ENCODE assay signal across 15 mouse cellular contexts in genomic region chr4:154269520-154269919, GRCm38 (mm10). TPM values are rescaled to one million over a fixed set of nuclear protein-coding genes. Genes with fewer than 3 reads are reported as not detected.
DNase-seq lines count a peak whose midpoint lies in the region; ATAC-seq lines count a peak whose summit lies in the region.
"Had no signal": no experiment of that assay in that cellular context is flagged by ENCODE, and none has a peak within 500 bp of the region (broad histone marks: within the 10 kb centered on the region; RNA-seq: fewer than 3 reads in every experiment).

No protein-coding gene starts in this region.

- H3K9ac ChIP-seq in heart, embryonic 16.5 days (ENCODE audit: low read length), result no peak overlapping the region
- no peak overlapping the region for H3K9ac ChIP-seq in heart, embryonic 12.5 days
- H3K9ac ChIP-seq in embryonic facial prominence, embryonic 13.5 days, result 0 out of 2 replicates have a peak overlapping the region, but pooled peaks have one; percentile 6
- 0 out of 2 replicates have a peak overlapping the region, but pooled peaks have one; percentile 37 for H3K9ac ChIP-seq in kidney, embryonic 16.5 days (replicated peaks; ENCODE audit: low read length)
- H3K9ac ChIP-seq: liver, embryonic 15.5 days had no signal

- intact Hi-C loops in left cerebral cortex, postnatal 14 days (cut with DNase I), result no loop called here

- no peaks in the 10 kb centered on the region for H3K9me3 ChIP-seq in heart, embryonic 16.5 days (replicated peaks; ENCODE audit: control insufficient read depth, low read length)
- no peaks in the 10 kb centered on the region for H3K9me3 ChIP-seq in heart, embryonic 12.5 days (replicated peaks)
- no peaks in the 10 kb centered on the region for H3K9me3 ChIP-seq in embryonic facial prominence, embryonic 13.5 days
- no peaks in the 10 kb centered on the region for H3K9me3 ChIP-seq in kidney, embryonic 16.5 days (ENCODE audit: low read length)
- H3K9me3 ChIP-seq: liver, embryonic 15.5 days had no signal

- DNase-seq in lung, postnatal 10 days, result peak; percentile 14
- DNase-seq in layer of hippocampus, postnatal 36 days, result no peak
- DNase-seq in spleen, postnatal 10 days (ENCODE audit: low spot score in 2 of 2), result no peak
- DNase-seq in left cerebral cortex, postnatal 14 days (ENCODE audit: low spot score in 2 of 2), result no peak
- DNase-seq: cerebellum, adult 9-11 months; gastrocnemius, postnatal 10 days had no signal

- 42% methylated on average over 10 of the region's 10 CpGs for WGBS in heart, embryonic 16.5 days
- 49% methylated on average over 10 of the region's 10 CpGs for WGBS in heart, embryonic 12.5 days
- 34% methylated on average over 10 of the region's 10 CpGs for WGBS in embryonic facial prominence, embryonic 13.5 days
- 44% methylated on average over 10 of the region's 10 CpGs for WGBS in kidney, embryonic 16.5 days

- no peaks in the 10 kb centered on the region for H3K4me1 ChIP-seq in heart, embryonic 16.5 days (ENCODE audit: control insufficient read depth, insufficient read depth, low read length)
- H3K4me1 ChIP-seq in heart, embryonic 12.5 days (replicated peaks), result no peaks in the 10 kb centered on the region
- 0 out of 2 replicates have a peak, but pooled peaks cover 6% of the 10 kb centered on the region for H3K4me1 ChIP-seq in embryonic facial prominence, embryonic 13.5 days
- H3K4me1 ChIP-seq in kidney, embryonic 16.5 days (ENCODE audit: insufficient read depth, low read length), result peaks cover 7% of the 10 kb centered on the region; the same call in 1 of the 2 replicates
- H3K4me1 ChIP-seq: liver, embryonic 15.5 days had no signal

- no peak overlapping the region for H3K4me2 ChIP-seq in heart, embryonic 16.5 days (ENCODE audit: low read depth, low read length)
- H3K4me2 ChIP-seq in heart, embryonic 12.5 days, result no peak overlapping the region
- H3K4me2 ChIP-seq in embryonic facial prominence, embryonic 13.5 days, result no peak overlapping the region
- H3K4me2 ChIP-seq in kidney, embryonic 16.5 days (replicated peaks; ENCODE audit: low read depth, low read length), result peak overlapping the region; percentile 32
- H3K4me2 ChIP-seq: liver, embryonic 15.5 days had no signal

- H3K27me3 ChIP-seq in heart, embryonic 16.5 days (ENCODE audit: control insufficient read depth, insufficient read depth, low read length), result no peaks in the 10 kb centered on the region
- H3K27me3 ChIP-seq in heart, embryonic 12.5 days (replicated peaks), result peaks cover 4% of the 10 kb centered on the region; the same call in 1 of the 2 replicates
- no peaks in the 10 kb centered on the region for H3K27me3 ChIP-seq in embryonic facial prominence, embryonic 13.5 days
- no peaks in the 10 kb centered on the region for H3K27me3 ChIP-seq in kidney, embryonic 16.5 days (ENCODE audit: insufficient read depth, low read length)
- H3K27me3 ChIP-seq: liver, embryonic 15.5 days; Patski had no signal

- ATAC-seq in heart, embryonic 16.5 days (replicated peaks; ENCODE audit: extremely low read depth, insufficient read depth, low FRiP score), result peak; percentile 37
- ATAC-seq in heart, embryonic 12.5 days (ENCODE audit: insufficient number of reproducible peaks, low FRiP score), result no peak
- no peak for ATAC-seq in embryonic facial prominence, embryonic 13.5 days (ENCODE audit: insufficient number of reproducible peaks, insufficient read depth, low FRiP score, low TSS enrichment, low read depth)
- peak; percentile 84 for ATAC-seq in kidney, embryonic 16.5 days (ENCODE audit: low FRiP score, low TSS enrichment)
- ATAC-seq: midbrain, embryonic 16.5 days; Patski had no signal

- no peak overlapping the region for H3K4me3 ChIP-seq in heart, embryonic 16.5 days (ENCODE audit: low read length)
- no peak overlapping the region for H3K4me3 ChIP-seq in heart, embryonic 12.5 days
- H3K4me3 ChIP-seq in embryonic facial prominence, embryonic 13.5 days, result no peak overlapping the region
- H3K4me3 ChIP-seq in kidney, embryonic 16.5 days (ENCODE audit: low read length), result no peak overlapping the region
- H3K4me3 ChIP-seq: erythroblast, embryonic 14.5 days; liver, embryonic 15.5 days had no signal

- no peaks in the 10 kb centered on the region for H3K36me3 ChIP-seq in heart, embryonic 16.5 days (ENCODE audit: control insufficient read depth, insufficient read depth)
- peaks cover 2% of the 10 kb centered on the region; the same call in 1 of the 2 replicates for H3K36me3 ChIP-seq in heart, embryonic 12.5 days
- H3K36me3 ChIP-seq in embryonic facial prominence, embryonic 13.5 days, result peaks cover 94% of the 10 kb centered on the region
- no peaks in the 10 kb centered on the region for H3K36me3 ChIP-seq in kidney, embryonic 16.5 days (ENCODE audit: insufficient read depth, low read length)
- H3K36me3 ChIP-seq: liver, embryonic 15.5 days had no signal

- no peak overlapping the region for H3K27ac ChIP-seq in heart, embryonic 16.5 days (ENCODE audit: low read length)
- H3K27ac ChIP-seq in heart, embryonic 12.5 days (ENCODE audit: poor library complexity, severe bottlenecking), result no peak overlapping the region
- H3K27ac ChIP-seq in embryonic facial prominence, embryonic 13.5 days, result no peak overlapping the region
- H3K27ac ChIP-seq in kidney, embryonic 16.5 days (ENCODE audit: low read length), result peak overlapping the region; percentile 75
- H3K27ac ChIP-seq: liver, embryonic 15.5 days had no signal

RNA-seq across cellular contexts. Expression of gene Arhgef16, which starts 32.0 kb away (rescaled TPM):
- polyA plus RNA-seq in heart, embryonic 16.5 days (2015; fragmentation: Nextera tagmentation; extraction: Ambion mirVana), result 4.3 and 5.3 TPM in 2 replicates
- 1.8 and 1.9 TPM in 2 replicates for polyA plus RNA-seq in heart, embryonic 12.5 days (2016; fragmentation: Nextera tagmentation; extraction: Ambion mirVana)
- polyA plus RNA-seq in embryonic facial prominence, embryonic 13.5 days (2015; fragmentation: Nextera tagmentation; extraction: Ambion mirVana), result 5.9 and 7.7 TPM in 2 replicates
- polyA plus RNA-seq in kidney, embryonic 16.5 days (2015; fragmentation: Nextera tagmentation; extraction: Ambion mirVana), result 44.2 and 44.3 TPM in 2 replicates
- total RNA-seq in layer of hippocampus, postnatal 36 days (2021), result under 1 TPM; 0.33 to 0.72 TPM
- total RNA-seq in left cerebral cortex, postnatal 14 days (2021), result under 1 TPM; 0.13 to 0.49 TPM
- polyA plus RNA-seq: C2C12 had no signal

Comparison
In these comparisons a context has a peak if more than half of its experiments do, and no peak if none do; other contexts are left out.
1. ATAC-seq: peak in heart, embryonic 16.5 days (single experiment) and kidney, embryonic 16.5 days (single experiment); none in heart, embryonic 12.5 days (single experiment) and embryonic facial prominence, embryonic 13.5 days (single experiment).
2. H3K9ac ChIP-seq: peak in embryonic facial prominence, embryonic 13.5 days (single experiment) and kidney, embryonic 16.5 days (single experiment); none in heart, embryonic 16.5 days (single experiment) and heart, embryonic 12.5 days (single experiment).